Mouse (Mus musculus) G1E (cell line): ENCODE measurements around the gene Abr.

Source experiments
- CTCF ChIP-seq: IDR thresholded peaks from 2 replicates; pipeline ENCODE4 v1.5.1; 2012; ENCODE audit warnings: low read depth, low read length, inconsistent platforms, mixed read lengths
- GATA1 ChIP-seq: IDR thresholded peaks from 2 replicates; pipeline ENCODE4 v1.6.1; 2012; ENCODE audit warnings: borderline replicate concordance, low read length, inconsistent platforms, mixed read lengths
- POLR2AphosphoS5 ChIP-seq: IDR thresholded peaks from 2 replicates; pipeline ENCODE4 v1.6.1; 2012; ENCODE audit warnings: low read depth, low read length, inconsistent platforms; ENCODE audit not compliant: insufficient replicate concordance

GRCm38 (mm10) chr11:76508125-76508524 lies 114.0 kb downstream of the Abr start:
- TF ChIP-seq CTCF (no peak), GATA1 (no peak), POLR2AphosphoS5 (no peak)
